In the genomic region with DNA sequence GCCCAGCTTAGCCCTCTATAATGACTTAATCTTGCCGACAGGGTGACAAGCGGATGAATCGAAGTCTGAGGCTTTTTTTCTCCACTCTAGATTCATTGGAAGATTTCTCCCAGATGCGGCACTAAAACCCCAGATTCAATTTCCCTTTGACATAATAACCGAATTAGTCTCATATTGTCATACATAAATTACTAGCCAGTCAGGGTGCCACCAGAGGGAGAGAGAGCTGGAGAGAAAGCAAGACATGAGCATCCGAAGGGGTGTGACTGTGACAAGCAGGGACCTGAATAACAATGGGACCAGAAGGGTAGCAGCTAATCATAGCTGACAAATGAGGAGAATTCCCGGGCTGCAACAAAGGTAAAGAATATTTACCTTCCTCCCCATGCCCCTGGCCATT, we compare ENCODE assay signal across 17 mouse cellular contexts.
DNase-seq lines count a peak whose midpoint lies in the region; ATAC-seq and TF ChIP-seq lines count a peak whose summit lies in the region.
"Had no signal": no experiment of that assay in that cellular context is flagged by ENCODE, and none has a peak within 500 bp of the region (broad histone marks: within the 10 kb centered on the region; RNA-seq: fewer than 3 reads in every experiment).

No protein-coding gene starts in this region.

- TF ChIP-seq CTCF in forebrain, postnatal 0 days (IDR thresholded peaks at IDR 0.05; ENCODE audit: low read depth), result peak; percentile 10; the same call in 1 of the 2 replicates
- TF ChIP-seq CTCF in left cerebral cortex, adult 2 months (IDR thresholded peaks at IDR 0.05), result no peak; the same call in 1 of the 2 replicates
- 0 out of 2 replicates have a peak, but pooled peaks have one; percentile 11 for TF ChIP-seq CTCF in stomach, postnatal 0 days (IDR thresholded peaks at IDR 0.05; ENCODE audit: low read depth)

- intact Hi-C loops in left cerebral cortex, adult 2 months (cut with DNase I), result loop anchor here (1.0 to 5.0 kb wide), 3 partner anchors 12 to 193 kb away; partner anchors contain the start of gene Nectin1

- H3K4me1 ChIP-seq in forebrain, postnatal 0 days (ENCODE audit: insufficient read depth), result peaks cover 9% of the 10 kb centered on the region; the same call in 1 of the 2 replicates
- peaks cover 13% of the 10 kb centered on the region; the same call in 1 of the 2 replicates for H3K4me1 ChIP-seq in forebrain, embryonic 15.5 days
- H3K4me1 ChIP-seq in midbrain, embryonic 14.5 days (ENCODE audit: control insufficient read depth, insufficient read depth, low read length), result peaks cover 17% of the 10 kb centered on the region
- no peaks in the 10 kb centered on the region for H3K4me1 ChIP-seq in stomach, postnatal 0 days (replicated peaks; ENCODE audit: control insufficient read depth, insufficient read depth)
- H3K4me1 ChIP-seq: liver, embryonic 15.5 days had no signal

- H3K4me3 ChIP-seq in forebrain, postnatal 0 days (ENCODE audit: low read depth, low read length), result no peak overlapping the region
- H3K4me3 ChIP-seq in forebrain, embryonic 15.5 days, result no peak overlapping the region
- no peak overlapping the region for H3K4me3 ChIP-seq in left cerebral cortex, adult 2 months
- no peak overlapping the region for H3K4me3 ChIP-seq in midbrain, embryonic 14.5 days (replicated peaks; ENCODE audit: low read depth, low read length)
- H3K4me3 ChIP-seq in stomach, postnatal 0 days (ENCODE audit: low read depth, low read length), result no peak overlapping the region
- H3K4me3 ChIP-seq: embryonic facial prominence, embryonic 12.5 days; liver, embryonic 15.5 days had no signal

- no peaks in the 10 kb centered on the region for H3K27me3 ChIP-seq in forebrain, postnatal 0 days (ENCODE audit: insufficient read depth, low read length)
- H3K27me3 ChIP-seq in forebrain, embryonic 15.5 days, result no peaks in the 10 kb centered on the region
- H3K27me3 ChIP-seq in midbrain, embryonic 14.5 days (ENCODE audit: control insufficient read depth, insufficient read depth, low read length), result no peaks in the 10 kb centered on the region
- H3K27me3 ChIP-seq in stomach, postnatal 0 days (ENCODE audit: control insufficient read depth, insufficient read depth, low read length), result no peaks in the 10 kb centered on the region
- H3K27me3 ChIP-seq: embryonic facial prominence, embryonic 12.5 days; liver, embryonic 15.5 days had no signal

- no peak overlapping the region for H3K27ac ChIP-seq in forebrain, postnatal 0 days (ENCODE audit: low read depth, low read length)
- H3K27ac ChIP-seq in forebrain, embryonic 15.5 days (replicated peaks), result no peak overlapping the region
- peak overlapping the region; percentile 45; the same call in 1 of the 2 replicates for H3K27ac ChIP-seq in left cerebral cortex, adult 2 months
- H3K27ac ChIP-seq in midbrain, embryonic 14.5 days (replicated peaks; ENCODE audit: low read depth, low read length), result peak overlapping the region; percentile 32
- no peak overlapping the region for H3K27ac ChIP-seq in stomach, postnatal 0 days (replicated peaks)
- H3K27ac ChIP-seq: embryonic facial prominence, embryonic 12.5 days; kidney, postnatal 0 days; liver, embryonic 15.5 days had no signal

- ATAC-seq in forebrain, postnatal 0 days, result no peak
- ATAC-seq in forebrain, embryonic 15.5 days (replicated peaks), result no peak
- ATAC-seq in midbrain, embryonic 14.5 days (ENCODE audit: low FRiP score, low TSS enrichment), result no peak
- no peak for ATAC-seq in stomach, postnatal 0 days (ENCODE audit: low FRiP score, low TSS enrichment)
- ATAC-seq: intestine, postnatal 0 days had no signal

- TF ChIP-seq EP300 in stomach, postnatal 0 days (optimal IDR thresholded peaks at IDR 0.05), result no peak

- no peak overlapping the region for H3K9ac ChIP-seq in forebrain, postnatal 0 days
- no peak overlapping the region for H3K9ac ChIP-seq in forebrain, embryonic 15.5 days (replicated peaks)
- H3K9ac ChIP-seq in midbrain, embryonic 14.5 days (replicated peaks; ENCODE audit: low read length), result no peak overlapping the region
- no peak overlapping the region for H3K9ac ChIP-seq in stomach, postnatal 0 days (ENCODE audit: low read length)
- H3K9ac ChIP-seq: embryonic facial prominence, embryonic 12.5 days; liver, embryonic 15.5 days had no signal

- WGBS in forebrain, postnatal 0 days, result 36% methylated on average over 7 of the region's 7 CpGs
- 42% methylated on average over 7 of the region's 7 CpGs for WGBS in forebrain, embryonic 15.5 days
- 10% methylated on average over 7 of the region's 7 CpGs for WGBS in midbrain, embryonic 14.5 days
- 48% methylated on average over 7 of the region's 7 CpGs for whole genome bisulfite sequencing in stomach, postnatal 0 days

- no peaks in the 10 kb centered on the region for H3K36me3 ChIP-seq in forebrain, postnatal 0 days (ENCODE audit: insufficient read depth)
- no peaks in the 10 kb centered on the region for H3K36me3 ChIP-seq in forebrain, embryonic 15.5 days
- no peaks in the 10 kb centered on the region for H3K36me3 ChIP-seq in midbrain, embryonic 14.5 days (ENCODE audit: control insufficient read depth, insufficient read depth, low read length)
- H3K36me3 ChIP-seq in stomach, postnatal 0 days (ENCODE audit: control insufficient read depth, insufficient read depth, low read length), result no peaks in the 10 kb centered on the region
- H3K36me3 ChIP-seq: embryonic facial prominence, embryonic 12.5 days; liver, embryonic 15.5 days had no signal

- H3K9me3 ChIP-seq in forebrain, postnatal 0 days (ENCODE audit: low read length), result no peaks in the 10 kb centered on the region
- no peaks in the 10 kb centered on the region for H3K9me3 ChIP-seq in forebrain, embryonic 15.5 days
- H3K9me3 ChIP-seq in midbrain, embryonic 14.5 days (ENCODE audit: control insufficient read depth, low read length), result no peaks in the 10 kb centered on the region
- H3K9me3 ChIP-seq in stomach, postnatal 0 days (ENCODE audit: control insufficient read depth, low read length), result no peaks in the 10 kb centered on the region
- H3K9me3 ChIP-seq: embryonic facial prominence, embryonic 12.5 days; liver, embryonic 15.5 days had no signal

- DNase-seq in forebrain, postnatal 0 days, result no peak
- DNase-seq in left cerebral cortex, adult 2 months (ENCODE audit: extremely low spot score in 1 of 2, low spot score in 2 of 2), result no peak
- DNase-seq in left cerebral cortex, adult 11 months (ENCODE audit: low spot score), result no peak
- DNase-seq in midbrain, embryonic 14.5 days, result peak; percentile 64
- DNase-seq in stomach, postnatal 0 days (ENCODE audit: low spot score), result no peak
- DNase-seq in ovary, postnatal 14 days (ENCODE audit: low spot score), result no peak
- DNase-seq: adrenal gland, postnatal 10 days; cerebellum, adult 11-12 months; gastrocnemius, postnatal 36 days; heart, postnatal 4 days; lung, postnatal 10 days; thymus, postnatal 25 days had no signal

- no peak overlapping the region for H3K4me2 ChIP-seq in forebrain, postnatal 0 days (ENCODE audit: low read depth)
- H3K4me2 ChIP-seq in forebrain, embryonic 15.5 days (replicated peaks), result no peak overlapping the region
- H3K4me2 ChIP-seq in midbrain, embryonic 14.5 days (ENCODE audit: low read length), result 0 out of 2 replicates have a peak overlapping the region, but pooled peaks have one; percentile 9
- H3K4me2 ChIP-seq in stomach, postnatal 0 days (replicated peaks; ENCODE audit: low read depth), result no peak overlapping the region
- H3K4me2 ChIP-seq: embryonic facial prominence, embryonic 12.5 days; liver, embryonic 15.5 days had no signal

Comparison
In these comparisons a context has a peak if more than half of its experiments do, and no peak if none do; other contexts are left out.
1. H3K27ac ChIP-seq: peak in left cerebral cortex, adult 2 months (single experiment) and midbrain, embryonic 14.5 days (single experiment); none in forebrain, postnatal 0 days (single experiment), forebrain, embryonic 15.5 days (single experiment) and stomach, postnatal 0 days (single experiment).